Mouse (Mus musculus): ENCODE measurements around the gene Aqp9. TPM values are rescaled to one million over a fixed set of nuclear protein-coding genes. Genes with fewer than 3 reads are reported as not detected.
"Not testable (repeated sequence)": the region's sequence is repeated elsewhere in the genome, so short reads cannot be mapped to it uniquely, and the experiment has no call there.

Gene Aqp9
- polyA plus RNA-seq, 1 experiment from 2014 or later = 1.1 TPM

DNA sequence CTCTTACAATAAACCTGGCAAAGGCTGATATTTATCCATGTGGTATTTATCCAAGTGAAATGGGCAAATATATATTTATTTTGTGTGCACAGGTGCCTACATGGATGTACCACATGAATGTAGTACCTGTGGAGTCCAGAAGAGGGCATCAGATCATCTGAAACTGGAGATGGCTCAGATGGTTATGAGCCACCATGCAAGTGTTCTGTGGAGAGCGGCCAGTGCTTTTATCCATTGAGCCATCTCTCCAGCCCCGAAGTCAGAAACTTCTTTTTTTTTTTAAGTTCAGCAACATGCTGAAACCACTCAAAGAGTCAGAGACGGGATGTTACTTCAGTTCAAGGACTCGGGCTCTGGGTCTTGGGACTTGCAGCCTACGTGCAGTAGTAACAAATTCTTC is 39.6 kb downstream of the Aqp9 start:
- WGBS = 52% methylated on average over 5 of the region's 5 CpGs
- peak; percentile 53; the same call in 1 of the 2 replicates for ATAC-seq
- Histone ChIP-seq H3K36me3 (ENCODE audit: control insufficient read depth, insufficient read depth, low read length) (no peaks in the 10 kb centered on the region), H3K27me3 (replicated peaks; ENCODE audit: control insufficient read depth, insufficient read depth, low read length) (no peaks in the 10 kb centered on the region), H3K4me1 (ENCODE audit: control insufficient read depth, insufficient read depth, low read length) (peaks cover 5% of the 10 kb centered on the region; the same call in 1 of the 2 replicates), H3K4me2 (ENCODE audit: low read depth, low read length) (no peak overlapping the region), H3K4me3 (ENCODE audit: low read length) (no peak overlapping the region), H3K27ac (ENCODE audit: low read length) (no peak overlapping the region), H3K9me3 (ENCODE audit: control insufficient read depth, low read length) (no peaks in the 10 kb centered on the region), H3K9ac (ENCODE audit: low read depth, low read length) (no peak overlapping the region)

DNA sequence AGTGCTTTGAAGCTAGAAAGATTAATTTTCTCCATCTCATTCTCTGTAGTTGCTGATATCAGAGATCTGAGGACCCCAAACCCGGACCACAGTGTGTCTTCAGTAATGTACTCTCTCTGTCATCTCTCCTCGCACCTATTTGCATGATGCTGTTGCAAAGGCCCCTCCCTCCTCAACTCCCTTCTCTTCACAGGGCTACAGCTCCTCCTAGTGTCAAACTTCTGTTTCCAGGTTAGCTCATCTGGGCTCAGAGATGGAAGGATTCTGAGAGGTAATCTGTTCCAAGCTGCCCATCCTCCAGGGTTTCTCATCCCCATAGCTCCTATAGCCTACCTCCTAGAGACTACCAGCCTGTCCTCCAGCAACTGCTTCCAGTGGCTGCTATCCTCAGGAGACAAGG is 42.3 kb downstream of the Aqp9 start:
- WGBS = 32% methylated on average over 2 of the region's 2 CpGs
- H3K27ac ChIP-seq (ENCODE audit: low read length) = no peak overlapping the region
- ATAC-seq = no peak
- H3K9ac ChIP-seq (ENCODE audit: low read depth, low read length) = no peak overlapping the region
- H3K27me3 ChIP-seq (replicated peaks; ENCODE audit: control insufficient read depth, insufficient read depth, low read length) = no peaks in the 10 kb centered on the region
- H3K4me3 ChIP-seq (ENCODE audit: low read length) = no peak overlapping the region
- no peaks in the 10 kb centered on the region for H3K36me3 ChIP-seq (ENCODE audit: control insufficient read depth, insufficient read depth, low read length)
- H3K9me3 ChIP-seq (ENCODE audit: control insufficient read depth, low read length) = no peaks in the 10 kb centered on the region
- H3K4me1 ChIP-seq (ENCODE audit: control insufficient read depth, insufficient read depth, low read length) = no peaks in the 10 kb centered on the region
- no peak overlapping the region for H3K4me2 ChIP-seq (ENCODE audit: low read depth, low read length)

DNA sequence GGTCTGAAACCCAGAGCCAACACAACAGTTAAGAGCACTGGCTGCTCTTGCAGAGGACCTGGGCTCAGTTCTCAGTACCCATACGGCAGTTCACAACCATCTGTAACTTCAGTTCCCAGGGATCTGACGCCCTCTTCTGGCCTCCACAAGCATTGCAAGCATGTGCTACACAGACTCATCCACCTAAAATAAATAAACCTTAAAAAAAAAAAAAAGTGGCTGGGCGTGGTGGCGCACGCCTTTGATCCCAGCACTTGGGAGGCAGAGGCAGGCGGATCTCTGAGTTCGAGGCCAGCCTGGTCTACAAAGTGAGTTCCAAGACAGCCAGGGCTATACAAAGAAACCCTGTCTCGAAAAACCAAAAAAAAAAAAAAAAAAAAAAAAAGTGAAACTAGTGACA is 45.4 kb downstream of the Aqp9 start:
- not testable (repeated sequence) for H3K9me3 ChIP-seq (ENCODE audit: control insufficient read depth, low read length); ATAC-seq; H3K27me3 ChIP-seq (replicated peaks; ENCODE audit: control insufficient read depth, insufficient read depth, low read length); H3K4me3 ChIP-seq (ENCODE audit: low read length); H3K4me2 ChIP-seq (ENCODE audit: low read depth, low read length); H3K9ac ChIP-seq (ENCODE audit: low read depth, low read length); H3K4me1 ChIP-seq (ENCODE audit: control insufficient read depth, insufficient read depth, low read length); H3K27ac ChIP-seq (ENCODE audit: low read length); H3K36me3 ChIP-seq (ENCODE audit: control insufficient read depth, insufficient read depth, low read length)
- 89% methylated on average over 8 of the region's 8 CpGs for WGBS

DNA sequence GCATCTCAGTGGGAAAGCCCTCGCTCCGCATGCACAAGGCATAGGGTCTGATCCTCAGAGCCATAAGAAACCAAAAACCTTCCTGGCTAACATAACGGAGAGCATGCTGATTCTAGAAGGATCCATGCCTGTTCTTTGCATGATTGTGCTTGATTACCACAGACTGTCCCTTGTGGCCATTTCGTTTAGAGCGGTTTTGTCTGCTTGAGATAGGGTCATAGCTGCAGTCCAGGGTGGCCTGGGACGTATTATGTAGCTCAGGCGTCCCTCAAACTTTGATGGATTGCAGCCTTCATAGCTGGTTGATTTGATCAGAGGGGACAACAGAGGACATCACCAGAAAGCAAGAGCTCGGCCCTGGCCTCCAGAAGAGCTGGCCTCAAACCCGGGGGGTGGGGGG is 47.6 kb downstream of the Aqp9 start:
- WGBS = 81% methylated on average over 9 of the region's 9 CpGs
- no peaks in the 10 kb centered on the region for H3K9me3 ChIP-seq (ENCODE audit: control insufficient read depth, low read length)

DNA sequence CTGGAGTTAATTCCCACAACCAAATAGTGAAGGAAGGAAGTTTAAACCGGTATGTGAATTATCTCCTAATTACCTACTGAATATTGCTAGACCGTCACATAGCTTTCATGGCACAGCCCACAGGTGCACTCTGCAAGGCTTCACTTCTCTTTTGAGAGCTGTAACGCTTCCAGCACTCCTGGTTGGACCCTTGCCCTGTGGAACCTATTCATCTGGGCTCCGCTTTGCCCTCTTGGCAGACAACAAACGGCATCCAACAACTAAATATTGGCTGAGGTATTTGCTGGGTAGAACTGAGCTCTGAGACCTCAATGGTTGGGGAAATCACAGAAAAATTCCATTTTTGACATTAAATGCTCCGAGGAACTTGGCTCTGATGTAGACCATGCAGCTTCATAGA is 55.3 kb downstream of the Aqp9 start:
- no peaks in the 10 kb centered on the region for H3K4me1 ChIP-seq (ENCODE audit: control insufficient read depth, insufficient read depth, low read length)
- no peak overlapping the region for H3K4me3 ChIP-seq (ENCODE audit: low read length)
- H3K4me2 ChIP-seq (ENCODE audit: low read depth, low read length) = no peak overlapping the region
- H3K9me3 ChIP-seq (ENCODE audit: control insufficient read depth, low read length) = no peaks in the 10 kb centered on the region
- H3K27me3 ChIP-seq (replicated peaks; ENCODE audit: control insufficient read depth, insufficient read depth, low read length) = no peaks in the 10 kb centered on the region
- no peak overlapping the region for H3K9ac ChIP-seq (ENCODE audit: low read depth, low read length)
- H3K36me3 ChIP-seq (ENCODE audit: control insufficient read depth, insufficient read depth, low read length) = no peaks in the 10 kb centered on the region
- H3K27ac ChIP-seq (ENCODE audit: low read length) = no peak overlapping the region
- 78% methylated on average over 6 of the region's 6 CpGs for WGBS
- ATAC-seq = no peak

More for the DNA sequence above, 47.6 kb downstream of the Aqp9 start:
- Histone ChIP-seq H3K4me2 (ENCODE audit: low read depth, low read length) (no peak overlapping the region), H3K36me3 (ENCODE audit: control insufficient read depth, insufficient read depth, low read length) (no peaks in the 10 kb centered on the region), H3K27ac (ENCODE audit: low read length) (no peak overlapping the region), H3K4me1 (ENCODE audit: control insufficient read depth, insufficient read depth, low read length) (no peaks in the 10 kb centered on the region), H3K4me3 (ENCODE audit: low read length) (no peak overlapping the region), H3K27me3 (replicated peaks; ENCODE audit: control insufficient read depth, insufficient read depth, low read length) (no peaks in the 10 kb centered on the region), H3K9ac (ENCODE audit: low read depth, low read length) (no peak overlapping the region)
- ATAC-seq = no peak

DNA sequence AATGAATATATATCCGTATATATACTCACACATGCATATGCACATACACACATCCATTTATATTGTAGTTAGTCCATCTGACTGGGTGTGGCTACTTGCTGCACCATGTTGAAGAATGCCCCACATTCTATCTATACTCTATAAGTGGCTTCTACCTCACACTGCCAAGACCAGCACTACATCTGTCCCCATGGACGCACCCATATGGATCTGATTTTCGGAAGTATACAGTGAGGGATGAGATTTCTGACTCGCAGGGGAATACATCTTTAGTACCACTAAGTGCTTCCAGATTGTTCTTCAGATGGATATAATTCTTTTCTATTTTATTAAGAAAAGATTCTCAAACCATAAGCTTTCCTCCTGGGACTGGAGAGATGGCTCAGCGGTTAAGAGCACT is 65.0 kb downstream of the Aqp9 start:
- no peaks in the 10 kb centered on the region for H3K9me3 ChIP-seq (ENCODE audit: control insufficient read depth, low read length)
- WGBS = 91% methylated on average over 5 of the region's 5 CpGs
- ATAC-seq = no peak
- no peak overlapping the region for H3K4me2 ChIP-seq (ENCODE audit: low read depth, low read length)
- no peaks in the 10 kb centered on the region for H3K36me3 ChIP-seq (ENCODE audit: control insufficient read depth, insufficient read depth, low read length)
- H3K4me1 ChIP-seq (ENCODE audit: control insufficient read depth, insufficient read depth, low read length) = no peaks in the 10 kb centered on the region
- H3K4me3 ChIP-seq (ENCODE audit: low read length) = no peak overlapping the region
- H3K27me3 ChIP-seq (replicated peaks; ENCODE audit: control insufficient read depth, insufficient read depth, low read length) = no peaks in the 10 kb centered on the region
- H3K27ac ChIP-seq (ENCODE audit: low read length) = no peak overlapping the region
- no peak overlapping the region for H3K9ac ChIP-seq (ENCODE audit: low read depth, low read length)

DNA sequence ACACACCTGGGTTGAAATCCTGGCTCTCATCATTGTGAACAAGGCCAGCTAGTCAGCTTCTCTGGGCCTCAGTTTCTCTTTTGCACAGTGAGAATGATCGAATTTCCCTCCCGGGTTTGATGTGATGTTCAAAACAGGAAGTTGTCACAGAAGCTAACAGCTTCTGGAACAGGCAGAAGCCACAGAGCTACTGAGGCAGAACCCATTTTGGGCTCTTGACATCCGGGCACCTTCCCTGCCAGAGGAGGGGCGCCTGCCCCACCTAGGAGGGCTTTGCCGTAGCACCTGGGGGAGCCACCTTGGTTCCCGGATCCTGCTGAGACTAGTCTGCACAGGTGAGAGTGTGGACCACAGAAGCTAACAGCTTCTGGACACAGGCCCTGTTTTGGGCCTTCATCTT is 74.4 kb downstream of the Aqp9 start:
- H3K9me3 ChIP-seq (ENCODE audit: control insufficient read depth, low read length) = no peaks in the 10 kb centered on the region
- no peak overlapping the region for H3K27ac ChIP-seq (ENCODE audit: low read length)
- no peak overlapping the region for H3K9ac ChIP-seq (ENCODE audit: low read depth, low read length)
- H3K4me2 ChIP-seq (ENCODE audit: low read depth, low read length) = no peak overlapping the region
- no peaks in the 10 kb centered on the region for H3K27me3 ChIP-seq (replicated peaks; ENCODE audit: control insufficient read depth, insufficient read depth, low read length)
- WGBS = 88% methylated on average over 6 of the region's 6 CpGs
- no peak overlapping the region for H3K4me3 ChIP-seq (ENCODE audit: low read length)
- H3K4me1 ChIP-seq (ENCODE audit: control insufficient read depth, insufficient read depth, low read length) = no peaks in the 10 kb centered on the region
- ATAC-seq = no peak
- no peaks in the 10 kb centered on the region for H3K36me3 ChIP-seq (ENCODE audit: control insufficient read depth, insufficient read depth, low read length)

DNA sequence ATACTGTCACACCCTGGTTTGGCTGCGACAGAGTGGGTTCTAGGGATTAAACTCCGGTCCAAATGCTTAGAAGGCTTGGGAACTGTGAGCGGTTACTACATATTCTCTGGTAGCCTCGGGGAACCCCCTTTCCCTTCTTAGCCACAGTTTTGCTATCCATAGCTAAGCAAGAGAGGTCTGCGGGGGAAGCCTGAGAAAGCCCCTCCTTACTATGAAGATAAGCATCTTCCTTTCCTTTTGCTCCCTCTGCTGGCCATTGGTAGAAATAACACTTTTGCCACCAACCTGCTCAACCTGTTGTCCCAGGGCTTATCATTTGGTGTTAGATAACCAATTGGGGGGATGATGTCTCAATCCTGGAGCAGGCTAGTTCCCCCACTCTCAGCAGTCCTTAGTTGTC is 76.4 kb downstream of the Aqp9 start:
- no peaks in the 10 kb centered on the region for H3K4me1 ChIP-seq (ENCODE audit: control insufficient read depth, insufficient read depth, low read length)
- H3K4me2 ChIP-seq (ENCODE audit: low read depth, low read length) = no peak overlapping the region
- ATAC-seq = no peak
- no peak overlapping the region for H3K4me3 ChIP-seq (ENCODE audit: low read length)
- 70% methylated on average over 5 of the region's 5 CpGs for WGBS
- H3K9ac ChIP-seq (ENCODE audit: low read depth, low read length) = no peak overlapping the region
- H3K27me3 ChIP-seq (replicated peaks; ENCODE audit: control insufficient read depth, insufficient read depth, low read length) = no peaks in the 10 kb centered on the region
- H3K9me3 ChIP-seq (ENCODE audit: control insufficient read depth, low read length) = no peaks in the 10 kb centered on the region
- no peaks in the 10 kb centered on the region for H3K36me3 ChIP-seq (ENCODE audit: control insufficient read depth, insufficient read depth, low read length)
- no peak overlapping the region for H3K27ac ChIP-seq (ENCODE audit: low read length)

DNA sequence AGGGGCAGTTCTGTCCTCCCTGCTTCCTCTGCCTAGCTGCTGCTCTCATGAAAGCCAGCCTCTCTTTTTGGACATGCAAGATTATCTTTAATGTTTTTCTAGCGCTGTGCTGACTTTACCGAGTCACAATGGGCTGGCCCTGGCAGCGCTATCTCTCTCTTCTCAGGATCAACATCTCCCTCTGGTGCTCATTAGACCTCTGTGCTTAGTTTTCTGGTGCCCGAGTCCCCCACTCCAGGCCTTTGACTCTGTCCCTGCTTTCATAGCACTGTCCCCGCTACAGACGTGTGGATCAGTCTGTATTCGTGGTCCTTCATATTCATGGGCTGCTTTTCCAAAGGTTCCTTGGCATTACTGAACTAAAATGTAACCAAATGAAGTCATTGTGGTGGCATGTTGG is 89.3 kb downstream of the Aqp9 start:
- no peak overlapping the region for H3K9ac ChIP-seq (ENCODE audit: low read depth, low read length)
- no peak for ATAC-seq
- no peaks in the 10 kb centered on the region for H3K9me3 ChIP-seq (ENCODE audit: control insufficient read depth, low read length)
- no peaks in the 10 kb centered on the region for H3K36me3 ChIP-seq (ENCODE audit: control insufficient read depth, insufficient read depth, low read length)
- no peak overlapping the region for H3K4me3 ChIP-seq (ENCODE audit: low read length)
- no peaks in the 10 kb centered on the region for H3K27me3 ChIP-seq (replicated peaks; ENCODE audit: control insufficient read depth, insufficient read depth, low read length)
- H3K4me1 ChIP-seq (ENCODE audit: control insufficient read depth, insufficient read depth, low read length) = peaks cover 6% of the 10 kb centered on the region; the same call in 1 of the 2 replicates
- 48% methylated on average over 7 of the region's 7 CpGs for WGBS
- no peak overlapping the region for H3K4me2 ChIP-seq (ENCODE audit: low read depth, low read length)
- no peak overlapping the region for H3K27ac ChIP-seq (ENCODE audit: low read length)

DNA sequence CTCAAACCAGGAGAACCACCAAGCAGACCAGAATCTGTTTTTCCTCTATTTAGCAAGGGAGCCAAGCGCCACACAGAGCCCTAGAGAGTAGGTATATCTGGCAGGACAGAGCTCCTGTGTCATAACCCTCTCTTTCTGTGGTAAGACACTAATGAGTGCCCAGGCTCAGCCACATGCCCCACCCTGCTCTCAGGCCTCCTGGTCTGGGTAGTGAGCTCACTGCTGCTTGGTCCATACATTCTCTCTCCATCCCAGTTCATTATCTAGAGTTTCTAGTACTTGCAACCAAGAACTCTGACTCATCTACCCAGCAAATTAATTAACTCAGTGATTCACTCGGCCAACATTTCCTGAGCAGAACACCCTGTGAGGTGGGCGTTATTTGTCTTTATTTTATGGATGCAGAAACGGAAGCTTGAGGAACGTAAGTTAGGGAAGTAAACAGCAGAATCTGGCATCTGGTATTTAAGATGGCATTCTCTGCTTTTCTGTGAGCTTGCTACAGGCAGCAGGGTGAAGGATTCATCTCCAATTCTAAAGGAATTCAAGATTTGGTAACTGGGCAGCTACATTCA is 91.1 kb downstream of the Aqp9 start:
- ATAC-seq = no peak
- 73% methylated on average over 5 of the region's 5 CpGs for WGBS
- H3K36me3 ChIP-seq (ENCODE audit: control insufficient read depth, insufficient read depth, low read length) = no peaks in the 10 kb centered on the region
- no peak overlapping the region for H3K4me3 ChIP-seq (ENCODE audit: low read length)
- peaks cover 8% of the 10 kb centered on the region; the same call in 1 of the 2 replicates for H3K4me1 ChIP-seq (ENCODE audit: control insufficient read depth, insufficient read depth, low read length)
- H3K4me2 ChIP-seq (ENCODE audit: low read depth, low read length) = no peak overlapping the region
- H3K9me3 ChIP-seq (ENCODE audit: control insufficient read depth, low read length) = no peaks in the 10 kb centered on the region
- no peaks in the 10 kb centered on the region for H3K27me3 ChIP-seq (replicated peaks; ENCODE audit: control insufficient read depth, insufficient read depth, low read length)
- no peak overlapping the region for H3K27ac ChIP-seq (ENCODE audit: low read length)
- H3K9ac ChIP-seq (ENCODE audit: low read depth, low read length) = no peak overlapping the region

All from intestine, embryonic 16.5 days (tissue).